In genomic region chr11:119073876-119074433, GRCm38 (mm10) we compare ENCODE assay signal across 8 mouse cellular contexts.
"Had no signal": no experiment of that assay in that cellular context is flagged by ENCODE, and none has a peak within 500 bp of the region (broad histone marks: within the 10 kb centered on the region; RNA-seq: fewer than 3 reads in every experiment).

No protein-coding gene starts in this region.

- ATAC-seq: liver, postnatal 0 days; midbrain, embryonic 13.5 days had no signal

- H3K9ac ChIP-seq: liver, embryonic 13.5 days; liver, postnatal 0 days; midbrain, embryonic 13.5 days had no signal

- H3K4me2 ChIP-seq: liver, embryonic 13.5 days; midbrain, embryonic 13.5 days had no signal

- H3K9me3 ChIP-seq: liver, embryonic 13.5 days had no signal

- H3K27ac ChIP-seq: left cerebral cortex, adult 2 months; liver, embryonic 13.5 days; stomach, postnatal 0 days had no signal

- DNase-seq: kidney, postnatal 25 days; liver; liver, embryonic 13.5 days; liver, postnatal 0 days; thymus, postnatal 4 days had no signal

- H3K4me3 ChIP-seq: left cerebral cortex, adult 2 months; liver, embryonic 13.5 days; midbrain, embryonic 13.5 days had no signal

- H3K36me3 ChIP-seq: liver, embryonic 13.5 days; midbrain, embryonic 13.5 days had no signal
